Mouse (Mus musculus): ENCODE results near the gene Prune1.

- no peak for TF ChIP-seq POLR2A (IDR thresholded peaks at IDR 0.05; ENCODE audit: control insufficient read depth, extremely low read depth, insufficient read depth, low read length, poor library complexity)
- no peak for TF ChIP-seq CTCF (IDR thresholded peaks at IDR 0.05; ENCODE audit: borderline replicate concordance, control insufficient read depth, extremely low read depth, insufficient read depth, low read length, poor library complexity)
These were observed 14.0 kb downstream of the Prune1 start for GRCm38 (mm10) chr3:95267855-95268254.
